Mouse (Mus musculus): Measurements from ENCODE around the gene Pkn3. TPM values are rescaled to one million over a fixed set of nuclear protein-coding genes. Genes with fewer than 3 reads are reported as not detected.

Pkn3 gene
- polyA plus RNA-seq, 1 experiment from 2014 or later = 3.1 TPM

GRCm38 (mm10) chr2:30080181-30080800, 2.8 kb downstream of the Pkn3 start:
- Histone ChIP-seq H3K4me2 (no peak overlapping the region), H3K27me3 (no peaks in the 10 kb centered on the region), H3K9me3 (replicated peaks) (no peaks in the 10 kb centered on the region), H3K27ac (no peak overlapping the region), H3K4me3 (replicated peaks) (no peak overlapping the region), H3K9ac (no peak overlapping the region), H3K36me3 (no peaks in the 10 kb centered on the region), H3K4me1 (replicated peaks) (peaks cover 34% of the 10 kb centered on the region)
- ATAC-seq (ENCODE audit: low read depth) (no peak), DNase-seq (no peak)
- 78% methylated on average over 15 of the region's 15 CpGs for WGBS (ENCODE audit: insufficient replicate concordance)

- peaks cover 12% of the 10 kb centered on the region for H3K4me1 ChIP-seq (replicated peaks)
- no peaks in the 10 kb centered on the region; the same call in 1 of the 2 replicates for H3K36me3 ChIP-seq
- H3K4me2 ChIP-seq = peak overlapping the region; percentile 20; the same call in 1 of the 2 replicates
- H3K9me3 ChIP-seq (replicated peaks) = no peaks in the 10 kb centered on the region
- no peak for DNase-seq
- no peak overlapping the region for H3K27ac ChIP-seq
- ATAC-seq (ENCODE audit: low read depth) = no peak
- no peak overlapping the region for H3K4me3 ChIP-seq (replicated peaks)
- H3K27me3 ChIP-seq = no peaks in the 10 kb centered on the region
- WGBS (ENCODE audit: insufficient replicate concordance) = 57% methylated on average over 5 of the region's 5 CpGs
- no peak overlapping the region for H3K9ac ChIP-seq
Measured at GRCm38 (mm10) chr2:30084113-30084512, 6.6 kb downstream of the Pkn3 start.

GRCm38 (mm10) chr2:30084632-30085031, 7.1 kb downstream of the Pkn3 start:
- Histone ChIP-seq H3K4me3 (replicated peaks) (no peak overlapping the region), H3K36me3 (no peaks in the 10 kb centered on the region; the same call in 1 of the 2 replicates), H3K4me2 (peak overlapping the region; percentile 20; the same call in 1 of the 2 replicates), H3K4me1 (replicated peaks) (peaks cover 6% of the 10 kb centered on the region), H3K27me3 (no peaks in the 10 kb centered on the region), H3K9me3 (replicated peaks) (no peaks in the 10 kb centered on the region), H3K27ac (no peak overlapping the region), H3K9ac (no peak overlapping the region)
- no peak for DNase-seq
- ATAC-seq (ENCODE audit: low read depth) = no peak
- 44% methylated on average over 12 of the region's 12 CpGs for WGBS (ENCODE audit: insufficient replicate concordance)

DNA sequence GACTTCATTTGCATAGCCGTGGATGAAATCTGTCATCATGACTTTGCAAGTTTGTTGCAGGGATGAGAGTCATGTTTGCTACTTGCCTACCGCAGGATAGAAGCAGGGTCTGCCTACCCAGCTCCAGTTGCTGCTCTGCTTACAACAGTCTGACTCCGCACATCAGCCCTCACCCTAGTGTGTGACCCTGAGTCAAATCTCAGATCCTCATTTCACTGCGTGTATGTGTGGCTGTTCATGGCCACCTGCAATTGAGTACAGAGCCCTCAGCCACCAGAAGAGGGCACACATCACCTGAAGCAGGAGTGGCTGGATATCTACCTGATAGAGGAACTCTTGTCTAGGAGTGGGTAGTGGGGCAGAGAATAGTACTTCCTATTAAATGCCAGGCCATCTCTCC, 9.8 kb downstream of the Pkn3 start:
- DNase-seq (no peak), ATAC-seq (ENCODE audit: low read depth) (no peak)
- no peak overlapping the region for H3K4me3 ChIP-seq (replicated peaks)
- no peaks in the 10 kb centered on the region for H3K9me3 ChIP-seq (replicated peaks)
- H3K27me3 ChIP-seq = no peaks in the 10 kb centered on the region
- no peak overlapping the region for H3K4me2 ChIP-seq
- no peak overlapping the region for H3K9ac ChIP-seq
- H3K27ac ChIP-seq = no peak overlapping the region
- peaks cover 13% of the 10 kb centered on the region for H3K4me1 ChIP-seq (replicated peaks)
- WGBS (ENCODE audit: insufficient replicate concordance) = 72% methylated on average over 4 of the region's 4 CpGs
- peaks cover 24% of the 10 kb centered on the region for H3K36me3 ChIP-seq

DNA sequence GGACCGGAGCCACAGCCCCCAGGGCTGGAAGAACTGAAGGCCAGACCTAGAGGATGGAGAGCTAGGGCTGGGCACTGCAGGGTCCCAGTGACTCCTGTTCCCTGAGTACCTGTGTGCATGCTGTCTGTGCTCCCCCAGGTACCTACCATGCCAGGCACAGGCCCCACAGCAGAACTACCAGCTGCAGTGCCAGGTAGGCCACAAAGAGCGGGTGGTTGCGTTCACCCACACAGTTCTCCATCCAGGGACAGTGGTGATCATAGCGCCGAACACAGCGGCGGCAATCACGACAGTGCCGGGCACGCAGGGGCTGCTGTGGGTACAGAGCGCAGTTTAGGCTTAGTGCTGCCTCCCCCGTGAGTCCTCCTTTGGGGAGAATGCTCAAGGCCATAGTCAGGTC, 14.0 kb downstream of the Pkn3 start:
- peaks cover 35% of the 10 kb centered on the region for H3K4me1 ChIP-seq (replicated peaks)
- H3K9me3 ChIP-seq (replicated peaks) = no peaks in the 10 kb centered on the region
- no peak overlapping the region for H3K27ac ChIP-seq
- no peak for DNase-seq
- no peak overlapping the region for H3K4me3 ChIP-seq (replicated peaks)
- no peak overlapping the region for H3K4me2 ChIP-seq
- WGBS (ENCODE audit: insufficient replicate concordance) = 90% methylated on average over 12 of the region's 12 CpGs
- no peaks in the 10 kb centered on the region for H3K27me3 ChIP-seq
- H3K9ac ChIP-seq = no peak overlapping the region
- peaks cover 24% of the 10 kb centered on the region for H3K36me3 ChIP-seq
- ATAC-seq (ENCODE audit: low read depth) = no peak

- Histone ChIP-seq H3K27me3 (no peaks in the 10 kb centered on the region), H3K9ac (peak overlapping the region; percentile 88), H3K4me2 (peak overlapping the region; percentile 85), H3K4me1 (replicated peaks) (peaks cover 35% of the 10 kb centered on the region), H3K36me3 (peaks cover 24% of the 10 kb centered on the region), H3K4me3 (replicated peaks) (peak overlapping the region; percentile 87), H3K9me3 (replicated peaks) (no peaks in the 10 kb centered on the region), H3K27ac (peak overlapping the region; percentile 81)
- WGBS (ENCODE audit: insufficient replicate concordance) = 49% methylated on average over 6 of the region's 6 CpGs
- DNase-seq = no peak
- ATAC-seq (ENCODE audit: low read depth) = no peak
Measured at GRCm38 (mm10) chr2:30092280-30092918, 14.9 kb downstream of the Pkn3 start.

GRCm38 (mm10) chr2:30093471-30094207, 16.2 kb downstream of the Pkn3 start, which contains the start of gene Zdhhc12:
Gene Zdhhc12, minus strand, starts transcription at chr2:30093648.
- Histone ChIP-seq H3K27me3 (no peaks in the 10 kb centered on the region), H3K4me2 (peak within 1 kb of the TSS; percentile 85), H3K27ac (peak within 1 kb of the TSS; percentile 81), H3K4me3 (replicated peaks) (peak within 1 kb of the TSS; percentile 87), H3K9me3 (replicated peaks) (no peaks in the 10 kb centered on the region), H3K9ac (peak within 1 kb of the TSS; percentile 88), H3K4me1 (replicated peaks) (peaks cover 37% of the 10 kb centered on the region), H3K36me3 (peaks cover 30% of the 10 kb centered on the region)
- DNase-seq = peak; percentile 99
- under 1% methylated on average over 51 of the region's 51 CpGs for WGBS (ENCODE audit: insufficient replicate concordance)
- peak; percentile 98 for ATAC-seq (ENCODE audit: low read depth)

DNA sequence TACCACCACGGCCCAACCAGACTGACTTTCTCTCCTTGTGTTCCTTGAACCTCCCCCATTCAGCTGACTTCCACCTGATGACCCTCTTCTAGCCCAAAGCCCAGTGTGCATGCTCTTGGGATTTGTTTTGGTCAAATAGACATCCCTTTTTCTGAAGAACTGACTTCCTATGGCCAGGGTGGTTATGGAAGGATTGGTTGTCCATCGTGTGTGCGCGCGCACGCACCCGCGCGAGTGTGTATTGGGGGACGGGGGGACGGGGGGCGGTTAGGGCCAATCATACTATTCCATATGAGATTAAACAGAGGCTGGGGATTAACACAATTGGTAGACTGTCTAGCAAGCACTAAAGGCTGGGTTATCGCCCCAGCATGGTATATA, 16.7 kb downstream of the Pkn3 start:
- ATAC-seq (ENCODE audit: low read depth) = no peak
- Histone ChIP-seq H3K9ac (peak overlapping the region; percentile 88), H3K36me3 (peaks cover 30% of the 10 kb centered on the region), H3K4me2 (peak overlapping the region; percentile 85), H3K27ac (peak overlapping the region; percentile 76), H3K4me3 (replicated peaks) (peak overlapping the region; percentile 87), H3K27me3 (no peaks in the 10 kb centered on the region), H3K4me1 (replicated peaks) (peaks cover 42% of the 10 kb centered on the region), H3K9me3 (replicated peaks) (no peaks in the 10 kb centered on the region)
- DNase-seq = no peak
- WGBS (ENCODE audit: insufficient replicate concordance) = 1% methylated on average over 13 of the region's 13 CpGs

DNA sequence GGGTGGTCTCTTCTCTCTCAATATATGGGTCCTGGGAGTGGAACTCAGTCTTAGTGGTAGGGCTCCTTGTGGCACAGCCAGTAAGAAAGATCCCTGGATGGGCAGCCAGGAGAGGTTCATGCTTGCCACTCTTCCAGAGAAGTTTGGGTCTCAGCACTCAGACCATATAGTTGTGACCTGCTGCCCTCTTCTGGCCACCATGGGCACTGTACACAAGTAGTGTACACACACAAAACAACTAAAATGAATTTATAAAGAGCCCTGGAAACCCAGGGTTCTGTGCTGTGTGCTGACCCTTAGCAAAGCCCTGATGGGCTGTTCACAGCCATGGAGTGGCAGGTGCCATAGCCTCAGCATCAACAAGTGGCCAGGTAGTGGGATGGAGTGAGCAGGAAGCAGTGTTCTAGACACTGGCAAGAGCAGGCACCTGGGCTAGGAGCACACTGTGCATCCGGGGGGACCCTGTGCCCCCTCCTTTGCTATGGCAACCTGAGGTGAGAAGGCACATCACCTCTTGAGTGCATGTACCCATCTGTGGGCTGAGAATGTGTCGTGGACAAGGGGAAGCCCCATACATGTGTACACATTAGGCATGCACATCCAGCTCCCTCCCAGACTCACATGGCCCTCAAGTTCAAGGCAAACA, 18.5 kb downstream of the Pkn3 start:
- H3K4me2 ChIP-seq = no peak overlapping the region
- no peak overlapping the region for H3K4me3 ChIP-seq (replicated peaks)
- H3K4me1 ChIP-seq (replicated peaks) = peaks cover 55% of the 10 kb centered on the region
- H3K9ac ChIP-seq = no peak overlapping the region
- H3K27ac ChIP-seq = no peak overlapping the region
- H3K27me3 ChIP-seq = no peaks in the 10 kb centered on the region
- H3K9me3 ChIP-seq (replicated peaks) = no peaks in the 10 kb centered on the region
- 64% methylated on average over 2 of the region's 2 CpGs for WGBS (ENCODE audit: insufficient replicate concordance)
- H3K36me3 ChIP-seq = peaks cover 18% of the 10 kb centered on the region
- ATAC-seq (ENCODE audit: low read depth) (no peak), DNase-seq (peak; percentile 36)

DNA sequence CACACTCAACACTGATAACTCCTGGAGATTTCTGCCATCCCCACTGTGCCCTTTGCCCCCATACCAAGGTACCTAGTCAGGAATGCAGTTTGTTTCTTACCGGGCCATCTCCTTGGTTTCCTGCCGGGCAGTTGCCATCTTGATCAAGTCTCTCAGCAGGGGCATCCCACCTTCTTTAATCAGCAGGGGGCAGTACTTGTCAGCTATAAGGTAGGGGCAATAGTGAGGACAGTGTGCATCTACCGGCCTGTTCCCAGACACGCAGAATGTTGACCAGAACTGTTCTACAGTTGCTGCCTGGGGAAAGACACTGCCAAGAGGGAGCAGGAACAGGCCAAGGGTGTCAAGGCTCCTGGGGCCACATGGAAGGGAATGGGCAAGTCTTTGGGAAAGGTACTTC, 22.7 kb downstream of the Pkn3 start:
- Histone ChIP-seq H3K9ac (peak overlapping the region; percentile 26; the same call in 1 of the 2 replicates), H3K4me1 (replicated peaks) (peaks cover 23% of the 10 kb centered on the region), H3K4me3 (replicated peaks) (no peak overlapping the region), H3K9me3 (replicated peaks) (no peaks in the 10 kb centered on the region), H3K27me3 (no peaks in the 10 kb centered on the region), H3K36me3 (peaks cover 30% of the 10 kb centered on the region), H3K4me2 (no peak overlapping the region), H3K27ac (no peak overlapping the region)
- ATAC-seq (ENCODE audit: low read depth) (no peak), DNase-seq (no peak)
- WGBS (ENCODE audit: insufficient replicate concordance) = 61% methylated on average over 4 of the region's 4 CpGs

- no peak for ATAC-seq (ENCODE audit: low read depth)
- peak; percentile 54 for DNase-seq
- peaks cover 50% of the 10 kb centered on the region for H3K36me3 ChIP-seq
- H3K4me2 ChIP-seq = no peak overlapping the region
- no peaks in the 10 kb centered on the region for H3K27me3 ChIP-seq
- no peak overlapping the region for H3K4me3 ChIP-seq (replicated peaks)
- H3K9ac ChIP-seq = no peak overlapping the region
- no peak overlapping the region for H3K27ac ChIP-seq
- no peaks in the 10 kb centered on the region for H3K9me3 ChIP-seq (replicated peaks)
- H3K4me1 ChIP-seq (replicated peaks) = peaks cover 24% of the 10 kb centered on the region
Measured at GRCm38 (mm10) chr2:30106364-30106763, 28.9 kb downstream of the Pkn3 start.

Data from liver, embryonic 13.5 days (tissue).